In the genomic region with DNA sequence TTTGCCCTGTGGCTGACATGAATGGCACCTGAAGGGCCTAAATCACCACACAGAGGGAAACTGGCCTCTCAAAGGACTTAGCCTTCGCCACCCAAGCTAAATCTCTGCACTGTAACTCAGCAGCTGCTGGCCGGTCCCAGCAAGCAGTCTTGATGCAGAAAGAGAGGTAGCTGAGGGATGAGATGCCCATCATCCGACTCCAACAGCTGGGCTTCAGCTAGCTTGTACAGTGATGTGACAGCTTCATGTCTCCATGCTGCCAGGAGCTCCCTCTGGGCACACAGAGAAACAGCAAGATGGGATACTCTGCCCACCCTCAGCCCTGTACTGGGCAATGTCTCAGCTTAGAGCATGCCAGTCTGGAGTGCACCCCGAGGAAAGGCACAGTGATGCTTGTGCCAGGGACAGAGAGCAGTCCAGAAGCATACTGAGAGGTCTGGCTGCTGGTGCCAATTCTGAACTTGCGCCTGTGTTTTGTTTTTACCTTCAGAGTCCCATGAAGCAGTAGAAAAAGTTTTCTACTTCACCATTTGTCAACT, we compare ENCODE assay signal across 12 mouse cellular contexts. TPM values are rescaled to one million over a fixed set of nuclear protein-coding genes. Genes with fewer than 3 reads are reported as not detected.
DNase-seq lines count a peak whose midpoint lies in the region; ATAC-seq lines count a peak whose summit lies in the region.
"Had no signal": no experiment of that assay in that cellular context is flagged by ENCODE, and none has a peak within 500 bp of the region (broad histone marks: within the 10 kb centered on the region; RNA-seq: fewer than 3 reads in every experiment).

No protein-coding gene starts in this region.

- no peaks in the 10 kb centered on the region for H3K36me3 ChIP-seq in heart, embryonic 11.5 days (ENCODE audit: control insufficient read depth, insufficient read depth, low read length)
- H3K36me3 ChIP-seq in neural tube, embryonic 13.5 days: no peaks in the 10 kb centered on the region
- no peaks in the 10 kb centered on the region for H3K36me3 ChIP-seq in stomach, embryonic 16.5 days (ENCODE audit: control insufficient read depth, insufficient read depth, low read length)
- H3K36me3 ChIP-seq: stomach, embryonic 15.5 days had no signal

- no peaks in the 10 kb centered on the region for H3K9me3 ChIP-seq in heart, embryonic 11.5 days (replicated peaks; ENCODE audit: control insufficient read depth, low read length)
- no peaks in the 10 kb centered on the region for H3K9me3 ChIP-seq in neural tube, embryonic 13.5 days
- no peaks in the 10 kb centered on the region for H3K9me3 ChIP-seq in stomach, embryonic 16.5 days (replicated peaks; ENCODE audit: control insufficient read depth, low read length)
- H3K9me3 ChIP-seq: stomach, embryonic 15.5 days had no signal

- H3K4me3 ChIP-seq in heart, embryonic 11.5 days (ENCODE audit: low read depth, low read length): no peak overlapping the region
- no peak overlapping the region for H3K4me3 ChIP-seq in neural tube, embryonic 13.5 days
- no peak overlapping the region for H3K4me3 ChIP-seq in stomach, embryonic 16.5 days (replicated peaks; ENCODE audit: low read length)
- H3K4me3 ChIP-seq: stomach, embryonic 15.5 days had no signal

- DNase-seq in heart, adult 18-20 months: peak; percentile 53 to 64
- DNase-seq in neural tube, embryonic 10.5 days (ENCODE audit: extremely low spot score, low spot score): no peak
- peak; percentile 78 for DNase-seq in gastrocnemius, postnatal 25 days
- no peak for DNase-seq in lung, postnatal 10 days
- DNase-seq: adrenal gland, adult 8-10 months had no signal

- H3K27ac ChIP-seq in heart, embryonic 11.5 days (ENCODE audit: low read depth, low read length): no peak overlapping the region
- peak overlapping the region; percentile 57 for H3K27ac ChIP-seq in neural tube, embryonic 13.5 days (replicated peaks)
- peak overlapping the region; percentile 14; the same call in 1 of the 2 replicates for H3K27ac ChIP-seq in stomach, embryonic 16.5 days (ENCODE audit: low read length)
- H3K27ac ChIP-seq: stomach, embryonic 15.5 days had no signal

- H3K4me1 ChIP-seq in heart, embryonic 11.5 days (ENCODE audit: control insufficient read depth, insufficient read depth, low read length): peaks cover 42% of the 10 kb centered on the region
- peaks cover 65% of the 10 kb centered on the region for H3K4me1 ChIP-seq in neural tube, embryonic 13.5 days (replicated peaks)
- H3K4me1 ChIP-seq in stomach, embryonic 16.5 days (ENCODE audit: control insufficient read depth, insufficient read depth, low read length): peaks cover 45% of the 10 kb centered on the region

- H3K9ac ChIP-seq in heart, embryonic 11.5 days (ENCODE audit: low read depth, low read length): no peak overlapping the region
- H3K9ac ChIP-seq in neural tube, embryonic 13.5 days: peak overlapping the region; percentile 51
- no peak overlapping the region; the same call in 1 of the 2 replicates for H3K9ac ChIP-seq in stomach, embryonic 16.5 days (ENCODE audit: low read length)
- H3K9ac ChIP-seq: stomach, embryonic 15.5 days had no signal

- WGBS in heart, embryonic 11.5 days (ENCODE audit: insufficient replicate concordance): 90% methylated on average over 5 of the region's 5 CpGs
- WGBS in neural tube, embryonic 13.5 days: 82% methylated on average over 5 of the region's 5 CpGs
- WGBS in stomach, embryonic 16.5 days: 82% methylated on average over 5 of the region's 5 CpGs

- ATAC-seq in heart, embryonic 11.5 days (replicated peaks; ENCODE audit: insufficient number of reproducible peaks, low FRiP score, low TSS enrichment): no peak
- no peak for ATAC-seq in neural tube, embryonic 13.5 days (ENCODE audit: low read depth)
- ATAC-seq in stomach, embryonic 16.5 days (ENCODE audit: insufficient read depth, low FRiP score): no peak
- ATAC-seq in CD4-positive, CD25-positive, alpha-beta regulatory T cell, adult 4 months: no peak

- no peaks in the 10 kb centered on the region for H3K27me3 ChIP-seq in heart, embryonic 11.5 days (ENCODE audit: control insufficient read depth, insufficient read depth, low read length)
- no peaks in the 10 kb centered on the region for H3K27me3 ChIP-seq in neural tube, embryonic 13.5 days
- no peaks in the 10 kb centered on the region for H3K27me3 ChIP-seq in stomach, embryonic 16.5 days (ENCODE audit: control insufficient read depth, insufficient read depth, low read length)
- H3K27me3 ChIP-seq: CH12.LX; stomach, embryonic 15.5 days had no signal

- no peak overlapping the region for H3K4me2 ChIP-seq in heart, embryonic 11.5 days
- no peak overlapping the region for H3K4me2 ChIP-seq in neural tube, embryonic 13.5 days
- no peak overlapping the region for H3K4me2 ChIP-seq in stomach, embryonic 16.5 days (ENCODE audit: low read depth, low read length)
- H3K4me2 ChIP-seq: stomach, embryonic 15.5 days had no signal

RNA-seq across cellular contexts. Expression of a gene that starts 9.3 kb away (rescaled TPM):
- total RNA-seq in heart, adult 18-20 months (2021): 10 to 100 TPM in 1 of 2 experiments, 1 to 10 TPM in 1; 7.4 to 10.3 TPM
- polyA plus RNA-seq in heart, embryonic 11.5 days (2014; fragmentation: Nextera tagmentation; extraction: Ambion mirVana): 17.3 and 17.9 TPM in 2 replicates
- 15.9 and 16.7 TPM in 2 replicates for polyA plus RNA-seq in neural tube, embryonic 13.5 days (2015; fragmentation: Nextera tagmentation; extraction: Ambion mirVana)
- 1 to 10 TPM; 8.9 to 9.0 TPM for total RNA-seq in gastrocnemius, postnatal 25 days (2021)
- polyA plus RNA-seq in stomach, embryonic 16.5 days (2015; fragmentation: Nextera tagmentation; extraction: Ambion mirVana): 13.4 and 14.6 TPM in 2 replicates
- 10 to 100 TPM; 19.5 to 22.9 TPM for polyA plus RNA-seq in CD4-positive, CD25-positive, alpha-beta regulatory T cell, adult 4 months (2017; shearing (Covaris generic))

RNA-seq across cellular contexts. Expression of a gene that starts 29.7 kb away (rescaled TPM):
- 10 to 100 TPM; 16.7 to 17.4 TPM for total RNA-seq in heart, adult 18-20 months (2021)
- polyA plus RNA-seq in heart, embryonic 11.5 days (2014; fragmentation: Nextera tagmentation; extraction: Ambion mirVana): 63.9 and 68.0 TPM in 2 replicates
- polyA plus RNA-seq in neural tube, embryonic 13.5 days (2015; fragmentation: Nextera tagmentation; extraction: Ambion mirVana): 18.5 and 22.3 TPM in 2 replicates
- 1 to 10 TPM; 7.0 to 8.3 TPM for total RNA-seq in gastrocnemius, postnatal 25 days (2021)
- polyA plus RNA-seq in stomach, embryonic 16.5 days (2015; fragmentation: Nextera tagmentation; extraction: Ambion mirVana): 70.7 and 76.8 TPM in 2 replicates
- 10 to 100 TPM; 28.5 to 48.5 TPM for polyA plus RNA-seq in CD4-positive, CD25-positive, alpha-beta regulatory T cell, adult 4 months (2017; shearing (Covaris generic))

RNA-seq across cellular contexts. Expression of a gene that starts 39.7 kb away (rescaled TPM):
- total RNA-seq in heart, adult 18-20 months (2021): under 1 TPM in 1 of 2 experiments, not detected in 1; 0.21 TPM
- 0.07 and 0.11 TPM in 2 replicates for polyA plus RNA-seq in heart, embryonic 11.5 days (2014; fragmentation: Nextera tagmentation; extraction: Ambion mirVana)
- 0.17 and 0.29 TPM in 2 replicates for polyA plus RNA-seq in neural tube, embryonic 13.5 days (2015; fragmentation: Nextera tagmentation; extraction: Ambion mirVana)
- under 1 TPM in 1 of 2 experiments, not detected in 1; 0.10 TPM for total RNA-seq in gastrocnemius, postnatal 25 days (2021)
- 6.1 and 9.7 TPM in 2 replicates for polyA plus RNA-seq in stomach, embryonic 16.5 days (2015; fragmentation: Nextera tagmentation; extraction: Ambion mirVana)
- 1 to 10 TPM; 1.7 to 3.0 TPM for polyA plus RNA-seq in CD4-positive, CD25-positive, alpha-beta regulatory T cell, adult 4 months (2017; shearing (Covaris generic))

RNA-seq across cellular contexts. Expression of a gene that starts 45.6 kb away (rescaled TPM):
- 1 to 10 TPM in 1 of 2 experiments, under 1 TPM in 1; 0.79 to 2.2 TPM for total RNA-seq in heart, adult 18-20 months (2021)
- 0.23 and 0.50 TPM in 2 replicates for polyA plus RNA-seq in heart, embryonic 11.5 days (2014; fragmentation: Nextera tagmentation; extraction: Ambion mirVana)
- polyA plus RNA-seq in neural tube, embryonic 13.5 days (2015; fragmentation: Nextera tagmentation; extraction: Ambion mirVana): 0.21 TPM in 1 of 2 replicates, not detected in the other
- total RNA-seq in gastrocnemius, postnatal 25 days (2021): not detected
- 70.8 and 81.7 TPM in 2 replicates for polyA plus RNA-seq in stomach, embryonic 16.5 days (2015; fragmentation: Nextera tagmentation; extraction: Ambion mirVana)
- 1 to 10 TPM in 1 of 2 experiments, under 1 TPM in 1; 0.48 to 1.5 TPM for polyA plus RNA-seq in CD4-positive, CD25-positive, alpha-beta regulatory T cell, adult 4 months (2017; shearing (Covaris generic))
- total RNA-seq: layer of hippocampus, adult 8-10 months had no signal

RNA-seq across cellular contexts. Expression of a gene that starts 56.2 kb away (rescaled TPM):
- total RNA-seq in heart, adult 18-20 months (2021): 10 to 100 TPM; 15.4 TPM
- polyA plus RNA-seq in heart, embryonic 11.5 days (2014; fragmentation: Nextera tagmentation; extraction: Ambion mirVana): 13.9 and 16.6 TPM in 2 replicates
- 13.7 and 15.0 TPM in 2 replicates for polyA plus RNA-seq in neural tube, embryonic 13.5 days (2015; fragmentation: Nextera tagmentation; extraction: Ambion mirVana)
- 1 to 10 TPM; 9.3 to 9.4 TPM for total RNA-seq in gastrocnemius, postnatal 25 days (2021)
- 20.3 and 20.7 TPM in 2 replicates for polyA plus RNA-seq in stomach, embryonic 16.5 days (2015; fragmentation: Nextera tagmentation; extraction: Ambion mirVana)
- 10 to 100 TPM in 1 of 2 experiments, 1 to 10 TPM in 1; 7.3 to 14.8 TPM for polyA plus RNA-seq in CD4-positive, CD25-positive, alpha-beta regulatory T cell, adult 4 months (2017; shearing (Covaris generic))

Comparison
In these comparisons a context has a peak if more than half of its experiments do, and no peak if none do; other contexts are left out.
1. DNase-seq: peak in heart, adult 18-20 months (2 of 2) and gastrocnemius, postnatal 25 days (single experiment); none in neural tube, embryonic 10.5 days (single experiment) and lung, postnatal 10 days (single experiment).